Mouse (Mus musculus): ENCODE measurements around the gene Zfp296. TPM values are rescaled to one million over a fixed set of nuclear protein-coding genes. Genes with fewer than 3 reads are reported as not detected.

Gene Zfp296
- total and polyA plus RNA-seq, 2 experiments from 2014 or later, result 0.12 to 3.6 TPM

DNA sequence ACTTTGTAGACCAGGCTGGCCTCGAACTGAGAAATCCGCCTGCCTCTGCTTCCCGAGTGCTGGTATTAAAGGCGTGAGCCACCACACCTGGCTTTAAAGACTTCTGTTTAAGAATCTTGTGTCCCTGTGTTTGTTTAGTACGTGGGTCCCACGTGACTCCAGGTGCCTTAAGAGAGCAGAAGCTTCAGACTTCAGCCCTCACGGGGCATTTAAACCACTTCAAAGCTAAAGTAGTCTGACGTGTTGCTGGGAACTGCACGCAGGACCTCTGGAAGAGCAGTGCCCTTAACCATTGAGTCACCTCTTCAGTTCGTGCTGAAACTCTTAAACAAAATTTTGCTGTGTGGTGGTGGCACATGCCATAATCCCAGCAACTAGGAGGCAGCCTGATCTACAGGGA lies 27.7 kb upstream of the Zfp296 start:
- no peak overlapping the region for H3K4me2 ChIP-seq (ENCODE audit: low read depth, low read length)
- no peaks in the 10 kb centered on the region for H3K27me3 ChIP-seq (ENCODE audit: control insufficient read depth, insufficient read depth, low read length)
- no peak overlapping the region for H3K9ac ChIP-seq (replicated peaks; ENCODE audit: low read depth, low read length)
- TF ChIP-seq CTCF (IDR thresholded peaks at IDR 0.05; ENCODE audit: low read depth) (no peak), EP300 (IDR thresholded peaks at IDR 0.05; ENCODE audit: low read depth) (no peak)
- no peak for ATAC-seq (ENCODE audit: insufficient read depth, low read depth)
- H3K27ac ChIP-seq (ENCODE audit: low read depth), result no peak overlapping the region
- no peak overlapping the region for H3K4me3 ChIP-seq (ENCODE audit: low read depth, low read length)
- H3K4me1 ChIP-seq (ENCODE audit: control insufficient read depth, insufficient read depth), result peaks cover 6% of the 10 kb centered on the region
- H3K36me3 ChIP-seq (replicated peaks; ENCODE audit: control insufficient read depth, insufficient read depth, low read length), result 0 out of 2 replicates have a peak, but pooled peaks cover 8% of the 10 kb centered on the region
- DNase-seq (ENCODE audit: low spot score), result no peak
- no peaks in the 10 kb centered on the region for H3K9me3 ChIP-seq (replicated peaks; ENCODE audit: control insufficient read depth, low read length)
- 79% methylated on average over 10 of the region's 10 CpGs for WGBS

DNA sequence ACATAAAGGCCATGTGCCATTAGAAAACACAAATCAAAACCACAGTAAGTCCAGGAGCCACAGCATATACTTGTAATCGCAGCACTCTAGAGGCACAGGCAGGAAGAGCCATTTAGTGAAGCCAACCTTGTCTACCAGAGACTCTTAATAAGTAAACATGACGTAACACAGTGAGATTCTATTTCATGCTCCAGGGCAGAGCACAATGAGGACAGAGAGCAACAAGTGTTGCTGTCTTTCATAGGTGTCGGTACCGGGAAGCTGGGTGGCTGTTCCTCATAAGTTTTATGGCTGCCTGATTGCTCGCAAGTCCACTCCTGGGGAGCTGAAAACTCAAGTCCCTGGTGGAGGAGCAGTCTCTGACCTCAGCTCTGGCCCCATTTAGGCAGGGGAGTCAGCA lies 25.5 kb upstream of the Zfp296 start:
- Histone ChIP-seq H3K4me3 (ENCODE audit: low read depth, low read length) (no peak overlapping the region), H3K9me3 (replicated peaks; ENCODE audit: control insufficient read depth, low read length) (no peaks in the 10 kb centered on the region), H3K4me2 (ENCODE audit: low read depth, low read length) (no peak overlapping the region), H3K9ac (replicated peaks; ENCODE audit: low read depth, low read length) (no peak overlapping the region), H3K27ac (ENCODE audit: low read depth) (no peak overlapping the region), H3K27me3 (ENCODE audit: control insufficient read depth, insufficient read depth, low read length) (no peaks in the 10 kb centered on the region), H3K36me3 (replicated peaks; ENCODE audit: control insufficient read depth, insufficient read depth, low read length) (peaks cover 8% of the 10 kb centered on the region; the same call in 1 of the 2 replicates), H3K4me1 (ENCODE audit: control insufficient read depth, insufficient read depth) (peaks cover 3% of the 10 kb centered on the region)
- WGBS, result 89% methylated on average over 5 of the region's 5 CpGs
- no peak for TF ChIP-seq EP300 (IDR thresholded peaks at IDR 0.05; ENCODE audit: low read depth)
- no peak for ATAC-seq (ENCODE audit: insufficient read depth, low read depth)
- no peak for DNase-seq (ENCODE audit: low spot score)

DNA sequence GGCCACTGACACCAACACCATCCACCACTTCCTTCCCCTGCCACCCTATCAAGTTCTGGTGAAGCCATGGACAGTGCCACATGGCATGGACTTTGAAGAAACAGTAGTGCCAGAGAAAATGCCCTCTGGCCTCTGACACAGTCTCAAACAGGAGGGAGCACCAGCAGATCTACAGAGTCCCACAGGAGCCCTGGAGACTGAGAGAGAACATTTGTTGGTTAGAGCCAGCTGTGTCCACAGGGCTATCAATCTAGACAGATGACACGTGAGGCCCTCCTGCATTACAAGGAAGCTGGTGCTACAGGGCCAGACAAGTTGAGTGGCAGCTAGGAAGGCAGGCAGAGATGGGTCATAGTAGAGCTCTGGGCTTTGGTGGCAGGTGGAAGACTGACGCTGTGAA lies 24.6 kb upstream of the Zfp296 start:
- DNase-seq (ENCODE audit: low spot score) (no peak), ATAC-seq (ENCODE audit: insufficient read depth, low read depth) (no peak)
- WGBS, result 61% methylated on average over 2 of the region's 2 CpGs
- no peak for TF ChIP-seq CTCF (IDR thresholded peaks at IDR 0.05; ENCODE audit: low read depth)
- TF ChIP-seq EP300 (IDR thresholded peaks at IDR 0.05; ENCODE audit: low read depth), result no peak
- H3K9me3 ChIP-seq (replicated peaks; ENCODE audit: control insufficient read depth, low read length), result no peaks in the 10 kb centered on the region
- H3K4me2 ChIP-seq (ENCODE audit: low read depth, low read length), result no peak overlapping the region
- no peaks in the 10 kb centered on the region for H3K27me3 ChIP-seq (ENCODE audit: control insufficient read depth, insufficient read depth, low read length)
- no peak overlapping the region for H3K9ac ChIP-seq (replicated peaks; ENCODE audit: low read depth, low read length)
- H3K27ac ChIP-seq (ENCODE audit: low read depth), result no peak overlapping the region
- H3K4me3 ChIP-seq (ENCODE audit: low read depth, low read length), result no peak overlapping the region
- peaks cover 8% of the 10 kb centered on the region; the same call in 1 of the 2 replicates for H3K36me3 ChIP-seq (replicated peaks; ENCODE audit: control insufficient read depth, insufficient read depth, low read length)
- H3K4me1 ChIP-seq (ENCODE audit: control insufficient read depth, insufficient read depth), result peaks cover 11% of the 10 kb centered on the region

DNA sequence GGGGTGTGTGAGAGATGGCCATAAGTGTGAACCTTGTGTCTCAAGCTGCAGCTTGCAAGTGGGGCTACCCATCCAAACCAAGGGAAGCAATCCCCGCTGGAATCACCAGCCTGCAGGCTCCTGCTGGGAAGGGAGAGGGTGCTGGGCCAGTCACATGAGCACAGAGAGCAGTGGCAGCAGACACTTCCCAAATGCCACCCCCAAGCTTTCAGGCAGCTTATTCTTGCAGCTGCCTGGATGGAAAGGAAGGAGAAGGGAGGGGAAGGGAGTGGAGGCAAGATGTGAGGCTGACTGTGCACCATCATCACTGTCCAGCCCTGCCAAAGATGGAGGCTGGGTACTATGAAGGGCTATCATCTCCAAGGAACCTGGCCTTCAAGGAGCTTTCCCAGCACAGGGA lies 22.9 kb upstream of the Zfp296 start:
- TF ChIP-seq EP300 (IDR thresholded peaks at IDR 0.05; ENCODE audit: low read depth) (no peak), CTCF (IDR thresholded peaks at IDR 0.05; ENCODE audit: low read depth) (no peak)
- Histone ChIP-seq H3K4me2 (ENCODE audit: low read depth, low read length) (no peak overlapping the region), H3K4me1 (ENCODE audit: control insufficient read depth, insufficient read depth) (peaks cover 20% of the 10 kb centered on the region), H3K9ac (replicated peaks; ENCODE audit: low read depth, low read length) (no peak overlapping the region; the same call in 1 of the 2 replicates), H3K27ac (ENCODE audit: low read depth) (no peak overlapping the region), H3K27me3 (ENCODE audit: control insufficient read depth, insufficient read depth, low read length) (no peaks in the 10 kb centered on the region), H3K9me3 (replicated peaks; ENCODE audit: control insufficient read depth, low read length) (no peaks in the 10 kb centered on the region), H3K36me3 (replicated peaks; ENCODE audit: control insufficient read depth, insufficient read depth, low read length) (peaks cover 8% of the 10 kb centered on the region; the same call in 1 of the 2 replicates), H3K4me3 (ENCODE audit: low read depth, low read length) (no peak overlapping the region)
- ATAC-seq (ENCODE audit: insufficient read depth, low read depth) (no peak), DNase-seq (ENCODE audit: low spot score) (no peak)
- 82% methylated on average over 1 of the region's 1 CpGs for WGBS

DNA sequence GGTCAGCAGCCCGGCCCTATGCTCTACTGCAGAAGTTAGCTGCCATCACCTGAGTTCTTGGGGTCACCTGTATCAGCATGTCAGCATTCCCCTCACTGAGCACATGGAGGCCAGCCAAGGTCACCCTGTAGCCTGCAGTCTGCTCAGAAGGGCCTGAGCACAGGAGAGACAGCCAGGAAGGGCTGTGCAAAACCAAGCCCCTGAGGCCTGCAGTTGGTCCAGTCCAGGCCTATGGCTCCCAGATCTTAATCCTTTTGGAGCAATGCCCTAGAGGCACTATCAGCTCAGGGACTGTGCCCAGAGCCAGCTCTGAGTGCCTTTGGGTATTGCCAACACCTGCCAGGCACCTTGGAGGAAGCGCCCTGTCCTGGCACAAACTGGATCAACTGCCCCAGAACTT lies 20.0 kb upstream of the Zfp296 start:
- Histone ChIP-seq H3K4me1 (ENCODE audit: control insufficient read depth, insufficient read depth) (peaks cover 37% of the 10 kb centered on the region), H3K27ac (ENCODE audit: low read depth) (peak overlapping the region; percentile 50), H3K36me3 (replicated peaks; ENCODE audit: control insufficient read depth, insufficient read depth, low read length) (peaks cover 8% of the 10 kb centered on the region; the same call in 1 of the 2 replicates)

More for the DNA sequence above, 20.0 kb upstream of the Zfp296 start:
- DNase-seq (ENCODE audit: low spot score), result no peak
- H3K9ac ChIP-seq (replicated peaks; ENCODE audit: low read depth, low read length), result peak overlapping the region; percentile 29; the same call in 1 of the 2 replicates
- 67% methylated on average over 2 of the region's 2 CpGs for WGBS
- no peak overlapping the region for H3K4me2 ChIP-seq (ENCODE audit: low read depth, low read length)
- H3K27me3 ChIP-seq (ENCODE audit: control insufficient read depth, insufficient read depth, low read length), result no peaks in the 10 kb centered on the region
- ATAC-seq (ENCODE audit: insufficient read depth, low read depth), result no peak
- TF ChIP-seq CTCF (IDR thresholded peaks at IDR 0.05; ENCODE audit: low read depth) (no peak), EP300 (IDR thresholded peaks at IDR 0.05; ENCODE audit: low read depth) (no peak)
- H3K9me3 ChIP-seq (replicated peaks; ENCODE audit: control insufficient read depth, low read length), result no peaks in the 10 kb centered on the region
- H3K4me3 ChIP-seq (ENCODE audit: low read depth, low read length), result no peak overlapping the region
